In genomic region chr12:108653358-108654335, GRCm38 (mm10) we compare ENCODE assay signal across 14 mouse cellular contexts. TPM values are rescaled to one million over a fixed set of nuclear protein-coding genes. Genes with fewer than 3 reads are reported as not detected.
DNase-seq lines count a peak whose midpoint lies in the region; ATAC-seq lines count a peak whose summit lies in the region.
"Had no signal": no experiment of that assay in that cellular context is flagged by ENCODE, and none has a peak within 500 bp of the region (broad histone marks: within the 10 kb centered on the region; RNA-seq: fewer than 3 reads in every experiment).

No protein-coding gene starts in this region.

- H3K4me1 ChIP-seq in kidney, embryonic 16.5 days (ENCODE audit: insufficient read depth, low read length) = peaks cover 8% of the 10 kb centered on the region; the same call in 1 of the 2 replicates

- no peaks in the 10 kb centered on the region for H3K9me3 ChIP-seq in kidney, embryonic 16.5 days (ENCODE audit: low read length)

- H3K36me3 ChIP-seq in kidney, embryonic 16.5 days (ENCODE audit: insufficient read depth, low read length) = peaks cover 50% of the 10 kb centered on the region

- no peak overlapping the region for H3K9ac ChIP-seq in kidney, embryonic 16.5 days (replicated peaks; ENCODE audit: low read length)

- 83% methylated on average over 11 of the region's 11 CpGs for WGBS in kidney, embryonic 16.5 days

- no peak overlapping the region; the same call in 1 of the 2 replicates for H3K27ac ChIP-seq in kidney, embryonic 16.5 days (ENCODE audit: low read length)
- H3K27ac ChIP-seq: left cerebral cortex, adult 2 months; macrophage had no signal

- no peaks in the 10 kb centered on the region for H3K27me3 ChIP-seq in kidney, embryonic 16.5 days (ENCODE audit: insufficient read depth, low read length)

- no peak overlapping the region for H3K4me3 ChIP-seq in kidney, embryonic 16.5 days (ENCODE audit: low read length)
- H3K4me3 ChIP-seq: erythroblast, embryonic 14.5 days; left cerebral cortex, adult 2 months had no signal

- peak; percentile 42 for DNase-seq in kidney, adult 18-20 months
- DNase-seq in R1 (ENCODE audit: low read depth, low spot score) = peak; percentile 12
- peak; percentile 60 for DNase-seq in kidney, postnatal 10 days
- no peak for DNase-seq in left cerebral cortex, postnatal 10 days (ENCODE audit: extremely low spot score in 1 of 2, low spot score in 2 of 2)
- DNase-seq in gastrocnemius, postnatal 36 days = no peak
- DNase-seq: adrenal gland, postnatal 10 days; heart, postnatal 4 days; retina, postnatal 1 day had no signal

- ATAC-seq in kidney, embryonic 16.5 days (ENCODE audit: low FRiP score, low TSS enrichment) = no peak
- ATAC-seq in megakaryocyte-erythroid progenitor cell, adult 5-6 weeks (replicated peaks; ENCODE audit: low FRiP score, low TSS enrichment, poor library complexity, severe bottlenecking) = peak; percentile 62
- no peak for ATAC-seq in activated CD4-positive, CD25-positive, alpha-beta regulatory T cell, adult 4 months

- intact Hi-C loops in left cerebral cortex, postnatal 10 days (cut with DNase I) = no loop called here
- intact Hi-C loops in gastrocnemius, postnatal 36 days (cut with DNase I) = loop anchor here (5.0 kb wide), 1 partner anchor 41 kb away; no protein-coding TSS in a partner anchor

- no peak overlapping the region for H3K4me2 ChIP-seq in kidney, embryonic 16.5 days (replicated peaks; ENCODE audit: low read depth, low read length)

RNA-seq across cellular contexts. Expression of gene Degs2, which starts 48.5 kb away (rescaled TPM):
- 10.6 and 12.1 TPM in 2 replicates for polyA plus RNA-seq in kidney, embryonic 16.5 days (2015; fragmentation: Nextera tagmentation; extraction: Ambion mirVana)
- total RNA-seq in megakaryocyte-erythroid progenitor cell, adult 5-6 weeks (2014; fragmentation: Nextera tagmentation) = not detected in 2 replicates
- not detected in 2 replicates for total RNA-seq in megakaryocyte-erythroid progenitor cell, adult 5-6 weeks (2017)
- total RNA-seq in left cerebral cortex, postnatal 10 days (2021) = under 1 TPM; 0.49 to 0.63 TPM
- total RNA-seq in gastrocnemius, postnatal 36 days (2021) = under 1 TPM in 1 of 2 experiments, not detected in 1; 0.15 TPM
- polyA plus RNA-seq in activated CD4-positive, CD25-positive, alpha-beta regulatory T cell, adult 4 months (2017; shearing (Covaris generic)) = 1 to 10 TPM; 3.6 to 5.6 TPM
- total RNA-seq: adrenal gland, postnatal 10 days; heart, postnatal 4 days had no signal
- polyA plus RNA-seq: erythroblast, embryonic 14.5 days; macrophage had no signal

Comparison
In these comparisons a context has a peak if more than half of its experiments do, and no peak if none do; other contexts are left out.
1. DNase-seq: peak in kidney, adult 18-20 months (single experiment), R1 (single experiment) and kidney, postnatal 10 days (single experiment); none in left cerebral cortex, postnatal 10 days (0 of 2) and gastrocnemius, postnatal 36 days (0 of 2).